Mouse (Mus musculus) skeletal muscle tissue, postnatal 0 days (tissue): Measurements from ENCODE around the gene Slc25a29. TPM values are rescaled to one million over a fixed set of nuclear protein-coding genes. Genes with fewer than 3 reads are reported as not detected.

Source experiments
- microRNA counts: library from miRNA; unstranded; fragments of <30 nt; microRNA quantifications from one replicate; lab custom pipeline; 2015
- microRNA-seq, 2 experiments: library from miRNA; unstranded; fragments of <30 nt; microRNA quantifications; one replicate each; pipeline ENCODE4; 2016
- polyA plus RNA-seq: library from polyadenylated mRNA; unstranded; fragments of >200 nt; fragmentation: Nextera tagmentation; extraction: Ambion mirVana; gene quantifications from 2 replicates; pipeline ENCODE4 v1.2.1, GENCODE M21; 2015

The Slc25a29 gene
- 2.4 and 2.5 TPM in 2 replicates for polyA plus RNA-seq

GRCm38 (mm10) chr12:108835840-108836409 is at the start of gene Slc25a29, which contains the start of gene Slc25a47:
Slc25a29 (minus strand) TSS chr12:108835883.
Slc25a47 (plus strand) TSS chr12:108836046.

DNA sequence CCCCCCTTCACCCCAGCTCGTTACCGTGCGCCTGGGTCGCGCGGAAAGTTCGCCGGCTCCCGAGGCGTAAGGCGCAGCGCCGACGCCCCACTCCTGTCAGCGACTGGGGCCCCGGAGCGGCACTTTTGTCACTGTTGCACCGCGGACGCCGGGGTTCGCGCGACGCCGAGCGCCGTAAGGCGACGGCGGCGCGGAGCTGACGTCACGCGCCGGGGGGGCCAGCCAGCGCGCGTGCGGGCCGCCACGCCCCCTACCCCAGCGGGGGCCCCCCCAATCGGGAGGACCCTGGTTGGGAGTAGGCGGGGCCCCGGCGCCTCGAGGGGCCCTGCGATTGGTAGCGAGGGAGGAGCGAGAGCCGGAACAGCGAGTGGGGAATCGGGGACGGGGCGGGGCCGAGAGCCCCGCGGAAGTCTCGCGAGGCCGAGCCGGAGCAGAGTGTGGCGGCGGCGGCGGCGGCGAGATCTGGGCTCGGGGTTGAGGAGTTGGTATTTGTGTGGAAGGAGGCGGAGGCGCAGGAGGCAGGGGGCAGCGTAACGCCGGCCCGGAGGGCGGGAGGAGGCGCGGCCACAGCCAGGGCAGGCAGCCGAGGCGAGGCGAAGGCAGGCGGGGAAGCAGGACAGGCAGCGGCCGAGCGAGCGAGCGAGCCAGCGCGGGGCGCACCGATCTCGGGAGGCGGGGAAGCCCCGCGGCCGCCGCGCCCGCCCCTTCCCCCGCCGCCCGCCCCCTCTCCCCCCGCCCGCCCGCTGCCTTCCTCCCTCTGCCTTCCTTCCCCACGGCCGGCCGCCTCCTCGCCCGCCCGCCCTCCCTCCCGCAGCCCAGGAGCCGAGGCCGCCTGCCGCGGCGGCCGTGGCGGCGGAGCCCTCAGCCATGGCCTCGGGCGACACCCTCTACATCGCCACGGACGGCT is 42.9 kb downstream of the Slc25a29 start, which contains the start of gene Yy1:
Gene Yy1, plus strand, starts transcription at position 428 of the 907 bp plus-strand sequence.

MicroRNA genes within 50 kb of the gene (microRNA counts, 519-probe panel; counts per million panel counts)
- microRNA mmu-miR-345-3p (lab: Ali Mortazavi, UCI) (296 counts per million, percentile 58 among the panel's probes with 10 or more counts), microRNA mmu-miR-345-5p (lab: Ali Mortazavi, UCI) (2,197 counts per million, percentile 66 among the panel's probes with 10 or more counts)

Small RNA genes within 50 kb of the gene (microRNA-seq; reads per million reads assigned to microRNA genes)
- 72.8 to 73.9 reads per million in 2 experiments for gene Mir345

Other genes with a start within 250 kb of the Slc25a29 start
- 0.60 TPM in 1 of 2 replicates, not detected in the other for gene Degs2, start 133.6 kb downstream of the Slc25a29 start, polyA plus RNA-seq
- gene Yy1, start 42.9 kb downstream of the Slc25a29 start, polyA plus RNA-seq: 6.8 and 7.6 TPM in 2 replicates
- 4.1 and 4.9 TPM in 2 replicates for gene Slc25a47, start 163 bp upstream of the Slc25a29 start, polyA plus RNA-seq
- 4.1 and 4.6 TPM in 2 replicates for gene Wdr25, start 57.7 kb upstream of the Slc25a29 start, polyA plus RNA-seq
- gene Wars, start 58.3 kb upstream of the Slc25a29 start, polyA plus RNA-seq: 28.1 and 34.8 TPM in 2 replicates
- 2.6 and 3.3 TPM in 2 replicates for gene Begain, start 232.3 kb upstream of the Slc25a29 start, polyA plus RNA-seq